Mouse (Mus musculus) retina, embryonic 14.5 days (tissue): Measurements from ENCODE around the gene Nlrp6.

Experiments
- DNase-seq: peaks from one replicate; pipeline ENCODE4 v3.0.0-alpha.2; 2015; ENCODE audit warnings: low spot score

Gene Nlrp6

DNA sequence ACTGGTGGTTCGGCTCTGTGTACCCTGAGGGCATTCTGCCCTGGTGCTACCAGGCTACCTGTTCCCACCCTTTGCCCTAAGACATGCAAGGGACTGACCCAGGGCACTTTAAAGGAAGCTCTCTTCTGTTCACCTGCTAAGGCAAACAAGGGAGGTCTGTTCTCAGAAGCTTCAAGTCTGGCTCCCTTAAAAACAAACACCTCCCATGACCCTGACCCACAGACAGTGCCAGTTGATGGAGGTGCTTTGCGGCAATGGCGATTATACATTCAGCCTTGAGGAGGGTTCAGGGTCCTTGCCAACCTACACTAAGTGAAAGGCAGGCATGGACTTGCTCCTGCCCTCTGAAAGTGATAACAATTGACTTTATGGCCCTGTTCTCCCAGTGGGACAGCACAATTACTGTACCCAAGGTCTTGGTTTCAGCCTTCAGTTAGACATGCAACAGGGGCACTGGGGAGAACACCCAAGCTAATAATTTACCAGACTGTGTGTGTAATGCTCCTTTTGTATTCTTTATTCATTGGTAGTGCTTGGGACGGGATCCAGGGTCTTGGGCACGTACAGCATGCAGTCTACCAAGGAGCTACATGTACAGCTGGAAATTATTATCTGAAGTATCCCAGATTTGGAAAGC is 7.7 kb upstream of the Nlrp6 start:
- DNase-seq: no peak

- no peak for DNase-seq
Measured at GRCm38 (mm10) chr7:140914031-140914690, 6.5 kb upstream of the Nlrp6 start.

DNA sequence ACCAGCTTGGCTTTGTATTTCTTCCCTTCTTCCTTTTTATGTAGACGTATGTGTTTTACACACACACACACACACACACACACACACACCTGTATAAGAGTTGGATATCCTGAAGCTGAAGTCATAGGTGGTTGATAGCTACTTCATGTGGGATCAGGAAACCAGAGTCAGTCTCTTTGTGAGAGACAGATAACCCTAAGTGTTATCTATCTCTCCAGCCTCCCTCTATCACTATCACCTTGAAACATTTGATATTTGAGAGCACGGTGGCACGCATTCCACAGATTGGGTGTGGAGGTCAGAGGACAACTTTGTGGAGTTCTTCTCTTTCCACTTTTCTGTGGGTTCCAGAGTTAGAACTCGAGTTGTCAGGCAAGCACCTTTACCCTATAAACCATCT is 791 bp upstream of the Nlrp6 start:
- no peak for DNase-seq

DNA sequence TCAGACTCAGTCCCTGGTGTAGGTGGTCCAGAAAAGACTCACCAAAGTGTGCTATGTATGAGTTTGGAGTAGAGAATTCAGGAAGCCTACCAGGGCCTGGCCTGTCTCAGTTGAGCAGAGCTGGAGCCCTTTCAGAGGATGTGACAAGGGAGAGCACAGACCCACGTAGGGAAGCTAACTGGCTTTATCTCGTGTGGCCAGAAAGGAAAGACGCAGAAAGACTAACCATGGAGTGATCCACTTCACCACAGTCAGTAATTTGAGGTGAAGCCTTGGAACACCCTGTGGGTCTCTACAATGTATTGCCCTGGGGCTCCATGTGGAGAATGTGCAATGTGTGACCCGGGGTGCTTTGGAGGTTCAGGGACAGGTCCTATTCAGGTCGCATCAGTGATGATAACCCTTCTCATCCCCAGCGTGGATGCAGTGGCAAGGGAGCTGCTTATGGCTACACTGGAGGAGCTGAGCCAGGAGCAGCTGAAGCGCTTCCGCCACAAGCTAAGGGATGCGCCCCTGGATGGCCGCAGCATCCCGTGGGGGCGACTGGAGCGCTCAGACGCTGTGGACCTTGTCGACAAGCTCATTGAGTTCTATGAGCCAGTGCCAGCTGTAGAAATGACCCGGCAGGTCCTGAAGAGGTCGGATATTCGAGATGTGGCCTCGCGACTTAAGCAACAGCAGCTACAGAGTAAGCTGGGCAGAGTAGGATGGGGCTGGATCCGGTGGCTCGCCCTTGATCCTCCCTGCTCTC is 698 bp downstream of the Nlrp6 start:
- no peak for DNase-seq

GRCm38 (mm10) chr7:140922398-140923069 is 1.8 kb downstream of the Nlrp6 start:
- peak; percentile 40 for DNase-seq

DNA sequence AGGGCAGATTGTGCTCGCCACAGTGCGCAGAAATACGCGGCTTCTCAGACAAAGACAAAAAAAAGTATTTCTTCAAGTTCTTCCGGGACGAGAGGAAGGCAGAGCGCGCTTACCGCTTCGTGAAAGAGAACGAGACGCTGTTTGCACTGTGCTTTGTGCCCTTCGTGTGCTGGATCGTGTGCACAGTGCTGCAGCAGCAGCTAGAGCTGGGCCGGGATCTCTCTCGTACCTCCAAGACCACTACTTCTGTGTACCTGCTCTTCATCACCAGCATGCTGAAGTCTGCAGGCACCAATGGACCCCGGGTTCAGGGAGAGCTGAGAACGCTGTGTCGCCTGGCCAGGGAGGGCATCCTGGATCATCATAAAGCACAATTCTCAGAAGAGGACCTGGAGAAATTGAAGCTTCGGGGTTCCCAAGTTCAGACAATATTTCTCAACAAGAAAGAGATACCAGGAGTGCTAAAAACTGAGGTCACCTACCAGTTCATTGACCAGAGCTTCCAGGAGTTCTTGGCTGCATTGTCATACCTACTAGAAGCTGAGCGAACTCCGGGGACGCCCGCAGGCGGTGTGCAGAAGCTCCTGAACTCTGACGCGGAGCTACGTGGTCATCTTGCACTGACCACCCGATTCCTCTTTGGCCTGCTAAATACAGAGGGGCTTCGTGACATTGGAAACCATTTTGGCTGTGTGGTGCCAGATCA is 2.5 kb downstream of the Nlrp6 start:
- no peak for DNase-seq

DNA sequence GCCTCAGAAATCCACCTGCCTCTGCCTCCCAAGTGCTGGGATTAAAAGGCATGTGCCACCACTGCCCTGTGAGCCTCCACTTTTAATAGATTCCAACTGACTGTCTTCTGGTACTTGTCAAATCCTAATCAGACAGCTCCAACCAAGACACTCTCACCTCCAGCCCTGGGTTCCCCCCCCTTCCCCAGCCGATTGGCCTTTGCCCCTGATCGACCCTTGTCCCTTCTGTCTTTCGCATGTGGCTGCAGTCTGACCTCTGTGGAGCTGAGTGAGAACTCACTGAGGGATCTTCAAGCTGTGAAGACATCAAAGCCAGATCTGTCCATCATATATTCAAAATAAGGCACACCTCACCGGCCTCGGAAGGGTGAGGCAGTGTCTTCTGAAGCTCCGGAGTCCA is 6.5 kb downstream of the Nlrp6 start:
- no peak for DNase-seq

DNA sequence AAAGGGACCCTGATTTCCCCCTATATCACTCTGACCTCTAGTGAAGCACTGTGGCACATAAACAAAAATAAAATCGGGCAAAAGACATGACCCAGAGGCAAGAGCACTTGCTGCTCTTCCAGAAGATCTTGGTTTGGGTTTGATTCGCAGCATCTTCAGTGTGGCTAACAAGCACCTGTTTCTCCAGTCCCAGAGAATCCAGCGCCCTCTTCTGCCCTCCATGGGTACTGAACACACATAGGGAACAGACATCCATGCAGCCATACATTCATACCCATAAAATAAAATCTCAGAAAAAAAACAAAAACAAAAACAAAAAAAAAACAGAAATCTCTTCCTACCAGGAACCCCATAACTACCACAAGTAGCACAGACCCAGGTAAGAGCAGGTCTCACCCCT is 17.7 kb downstream of the Nlrp6 start:
- DNase-seq: no peak

DNA sequence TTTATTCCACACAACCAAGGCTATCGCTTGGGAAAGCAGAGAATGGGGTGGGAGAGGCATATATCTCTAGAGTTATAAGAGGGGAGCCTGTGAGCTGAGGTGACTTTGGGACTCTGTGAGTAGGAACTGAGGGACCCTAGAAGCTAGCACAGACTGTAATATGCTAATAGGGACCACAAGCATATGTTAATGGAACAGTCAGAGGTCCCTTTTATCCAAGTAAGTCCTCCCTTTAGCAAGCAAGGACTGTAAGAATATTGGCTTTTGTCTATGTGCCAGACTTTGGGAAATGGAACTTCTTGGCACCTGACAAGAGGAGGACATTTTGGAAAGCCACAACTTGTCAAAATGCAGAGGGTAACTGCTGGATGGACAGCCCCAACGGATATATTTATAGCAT is 18.2 kb downstream of the Nlrp6 start:
- no peak for DNase-seq

GRCm38 (mm10) chr7:140939669-140940171 is 19.0 kb downstream of the Nlrp6 start:
- DNase-seq: peak; percentile 42

DNA sequence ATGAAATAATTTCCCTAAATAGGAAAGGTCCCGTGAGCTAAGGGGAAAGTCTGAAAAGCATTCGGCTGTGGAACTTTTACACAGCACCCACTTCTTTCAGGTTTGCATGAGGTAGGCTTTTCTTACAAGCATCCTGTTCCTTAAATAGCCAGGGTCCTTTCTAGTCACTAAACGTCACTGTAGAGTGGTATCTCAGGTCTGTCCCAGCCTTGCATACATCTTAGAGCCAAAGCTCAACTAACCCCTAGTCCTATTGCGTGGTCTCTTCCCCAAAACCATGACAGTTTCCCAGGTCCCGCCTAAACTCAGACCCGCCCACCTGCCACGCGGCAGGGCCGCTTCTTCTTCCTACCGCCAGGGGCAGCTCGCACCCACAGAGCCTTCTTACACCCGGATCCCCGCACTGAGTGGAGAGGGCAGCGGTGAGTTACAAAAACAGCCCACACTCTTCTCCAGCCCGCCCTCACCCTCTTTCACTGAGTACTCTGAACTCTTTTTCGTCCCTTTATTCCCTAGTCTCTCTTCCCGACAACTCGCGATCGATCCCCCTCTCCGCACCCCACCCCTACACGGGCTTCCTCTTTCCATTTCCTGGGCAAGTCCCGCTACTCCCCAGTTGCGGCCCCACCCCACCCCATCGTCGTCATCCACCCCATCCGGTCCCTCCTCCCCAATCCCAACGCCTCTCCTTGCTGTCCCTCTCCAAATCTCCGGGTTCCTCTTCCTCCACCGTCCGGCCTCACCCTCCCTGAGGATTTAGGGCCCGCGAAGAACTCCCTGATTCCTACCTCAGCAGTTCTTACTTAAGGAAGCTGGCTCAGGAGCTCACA is 20.7 kb downstream of the Nlrp6 start, which contains the start of gene Pgghg:
Pgghg (plus strand) TSS at position 170 of the 830 bp plus-strand sequence.
- peak; percentile 86 for DNase-seq

- no peak for DNase-seq
Measured at GRCm38 (mm10) chr7:140942341-140942740, 21.6 kb downstream of the Nlrp6 start.

- no peak for DNase-seq
Measured at GRCm38 (mm10) chr7:140942811-140943210, 22.1 kb downstream of the Nlrp6 start.

- DNase-seq: no peak
Measured at GRCm38 (mm10) chr7:140943356-140943755, 22.7 kb downstream of the Nlrp6 start.

DNA sequence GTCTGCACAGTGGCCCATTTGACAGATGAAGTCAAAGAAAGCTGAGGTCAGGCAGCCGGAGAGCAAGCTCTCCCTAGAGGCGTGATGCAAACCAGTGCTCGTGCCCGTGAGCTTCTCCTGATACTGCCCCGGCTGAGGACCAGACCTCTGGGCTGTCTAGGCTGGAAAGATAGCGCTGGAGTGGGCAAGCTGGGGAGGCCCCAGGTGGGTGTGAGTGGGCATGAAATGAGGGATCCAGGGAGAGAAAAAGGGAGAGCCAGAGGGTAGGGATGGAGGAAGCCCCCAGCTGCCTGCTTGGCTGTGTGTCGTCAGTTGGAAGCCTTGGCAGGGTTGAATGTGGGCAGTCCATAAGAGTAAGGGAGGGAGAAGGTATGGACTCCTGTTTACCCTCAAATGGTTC is 23.5 kb downstream of the Nlrp6 start:
- no peak for DNase-seq

GRCm38 (mm10) chr7:140945247-140945646 is 24.5 kb downstream of the Nlrp6 start:
- DNase-seq: no peak

- no peak for DNase-seq
Measured at GRCm38 (mm10) chr7:140946311-140946710, 25.6 kb downstream of the Nlrp6 start.

DNA sequence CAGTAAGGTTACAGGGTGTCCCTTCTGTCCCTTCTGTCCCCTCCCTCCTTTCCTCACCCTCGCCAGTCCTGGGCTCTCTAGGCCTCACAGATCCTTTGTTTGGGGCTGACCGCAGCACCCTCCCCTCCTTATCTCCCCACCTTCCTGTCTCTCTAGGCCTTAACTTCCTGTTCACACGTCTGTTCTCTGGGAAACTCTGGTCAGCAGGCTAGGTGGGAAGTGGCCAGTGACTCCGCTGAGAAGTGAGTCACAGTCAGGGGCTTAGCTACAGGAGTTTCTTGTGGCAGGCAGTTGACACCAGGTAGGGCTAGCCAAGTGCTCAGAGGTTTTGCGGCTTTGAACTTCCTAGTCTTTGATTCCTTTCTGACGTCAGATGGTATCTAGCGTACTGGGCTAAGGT is 26.3 kb downstream of the Nlrp6 start:
- DNase-seq: no peak

- no peak for DNase-seq
Measured at GRCm38 (mm10) chr7:140948161-140948560, 27.5 kb downstream of the Nlrp6 start.

GRCm38 (mm10) chr7:140949255-140949654 is 28.6 kb downstream of the Nlrp6 start:
- no peak for DNase-seq
